In genomic region chr11:82905816-82906215, GRCm38 (mm10) we compare ENCODE assay signal across 41 mouse cellular contexts. TPM values are rescaled to one million over a fixed set of nuclear protein-coding genes. Genes with fewer than 3 reads are reported as not detected.
"Had no signal": no experiment of that assay in that cellular context is flagged by ENCODE, and none has a peak within 500 bp of the region (broad histone marks: within the 10 kb centered on the region; RNA-seq: fewer than 3 reads in every experiment).

No protein-coding gene starts in this region.

- H3K4me3 ChIP-seq: heart, embryonic 12.5 days; heart, embryonic 13.5 days; heart, embryonic 15.5 days; hindbrain, embryonic 10.5 days; hindbrain, embryonic 12.5 days; hindbrain, embryonic 13.5 days; hindbrain, embryonic 15.5 days; intestine, embryonic 15.5 days; kidney, embryonic 15.5 days; layer of hippocampus, adult 2 months; left cerebral cortex, adult 2 months had no signal

- DNase-seq: heart, postnatal 10 days; heart, postnatal 14 days; heart, postnatal 36 days; heart, postnatal 4 days; kidney, adult 11 months; kidney, adult 18-20 months; kidney, adult 2 months; kidney, adult 8-10 months; kidney, adult 9 months; kidney, postnatal 10 days; kidney, postnatal 14 days; kidney, postnatal 25 days; kidney, postnatal 36 days; kidney, postnatal 4 days; layer of hippocampus, adult 9-11 months; layer of hippocampus, postnatal 36 days had no signal

- H3K9me3 ChIP-seq: heart, embryonic 12.5 days; heart, embryonic 13.5 days; heart, embryonic 15.5 days; hindbrain, embryonic 10.5 days; hindbrain, embryonic 12.5 days; hindbrain, embryonic 13.5 days; hindbrain, embryonic 15.5 days; intestine, embryonic 15.5 days; kidney, embryonic 15.5 days had no signal

- H3K27me3 ChIP-seq: heart, embryonic 12.5 days; heart, embryonic 13.5 days; heart, embryonic 15.5 days; hindbrain, embryonic 12.5 days; hindbrain, embryonic 15.5 days; intestine, embryonic 15.5 days had no signal

- ATAC-seq: hindbrain, embryonic 16.5 days; hindbrain, postnatal 0 days; inflammation-experienced regulatory T-cells, adult 6 months; intestine, embryonic 15.5 days; intestine, embryonic 16.5 days; intestine, postnatal 0 days had no signal

RNA-seq across cellular contexts. Expression of gene Fndc8, which starts 13.9 kb away (rescaled TPM):
- total RNA-seq: heart, postnatal 14 days; heart, postnatal 25 days; heart, postnatal 36 days; hematopoietic stem cell, adult 5-6 weeks; hindbrain, postnatal 0 days; layer of hippocampus, adult 18-20 months; layer of hippocampus, adult 2 months; layer of hippocampus, adult 8-10 months; layer of hippocampus, postnatal 10 days; layer of hippocampus, postnatal 14 days; layer of hippocampus, postnatal 25 days; layer of hippocampus, postnatal 36 days; left cerebral cortex, adult 18-20 months; left cerebral cortex, adult 2 months had no signal
- polyA plus RNA-seq: heart, embryonic 11.5 days; inflammation-experienced regulatory T-cells, adult 6 months had no signal
